Mouse (Mus musculus) urinary bladder, postnatal 25 days (tissue): ENCODE data around the gene Cdhr5.

Source experiments
- DNase-seq: peaks from one replicate; pipeline ENCODE4 v3.0.0; 2022; ENCODE audit warnings: low spot score

Cdhr5 gene

DNA sequence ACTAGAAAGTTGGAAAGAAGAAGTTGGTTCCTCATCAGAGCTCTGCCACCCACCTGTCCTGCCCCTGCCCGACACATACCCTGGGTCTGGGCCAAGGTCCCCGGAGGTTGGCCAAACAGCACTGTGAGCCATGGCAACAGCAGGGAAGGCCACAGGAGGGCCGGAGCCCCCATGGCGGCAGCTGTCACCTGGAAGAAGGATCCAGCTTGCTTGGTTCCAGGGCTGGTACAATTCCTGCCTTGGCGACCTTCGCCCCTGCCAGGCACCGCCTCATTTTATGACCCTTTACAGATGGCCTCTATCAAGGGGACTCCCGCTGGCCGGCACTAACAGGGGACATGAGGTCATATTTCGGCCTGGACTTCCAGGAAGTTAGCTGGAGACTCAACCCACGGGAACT, at the start of gene Cdhr5:
Gene Cdhr5, minus strand, starts transcription at position 241 of the 400 bp plus-strand sequence.
- no peak for DNase-seq

DNA sequence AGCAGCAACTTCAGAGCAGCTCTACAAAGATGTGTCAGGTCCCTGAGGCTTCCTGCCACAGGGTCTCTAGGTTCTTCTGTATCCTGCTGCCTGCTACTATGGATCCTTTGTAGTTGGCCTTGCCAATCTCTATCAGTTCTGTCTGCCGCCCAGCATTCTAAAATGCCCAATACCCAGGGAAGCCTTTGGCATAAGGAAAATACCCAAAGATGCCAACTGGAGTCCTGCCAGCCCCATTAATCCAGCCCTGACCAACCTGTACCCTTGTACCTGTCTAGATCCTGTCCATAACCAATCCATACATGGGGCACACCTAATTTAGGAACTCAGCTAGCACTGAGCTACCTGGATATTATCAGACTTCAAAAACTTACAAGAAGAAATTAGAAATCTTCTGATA, 48.1 kb upstream of the Cdhr5 start:
- no peak for DNase-seq

DNA sequence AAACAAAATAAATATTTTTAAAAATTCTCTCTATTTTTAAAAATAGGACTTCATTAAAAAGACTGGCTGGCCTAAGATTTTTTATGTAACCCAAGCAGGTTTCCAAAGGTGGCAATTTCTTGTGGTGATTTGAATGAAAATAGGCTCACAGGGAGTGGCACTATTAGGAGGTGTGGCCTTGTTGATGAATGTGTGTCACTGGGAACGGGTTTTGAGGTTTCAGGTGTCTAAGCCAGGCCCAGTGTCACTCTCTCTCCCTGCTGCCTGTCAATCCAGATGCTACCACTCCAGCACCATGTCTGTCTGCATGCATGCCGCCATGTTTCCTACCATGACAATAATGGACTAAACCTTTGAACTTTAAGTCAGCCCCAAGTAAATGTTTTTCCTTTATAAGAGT, 42.9 kb upstream of the Cdhr5 start:
- no peak for DNase-seq

DNA sequence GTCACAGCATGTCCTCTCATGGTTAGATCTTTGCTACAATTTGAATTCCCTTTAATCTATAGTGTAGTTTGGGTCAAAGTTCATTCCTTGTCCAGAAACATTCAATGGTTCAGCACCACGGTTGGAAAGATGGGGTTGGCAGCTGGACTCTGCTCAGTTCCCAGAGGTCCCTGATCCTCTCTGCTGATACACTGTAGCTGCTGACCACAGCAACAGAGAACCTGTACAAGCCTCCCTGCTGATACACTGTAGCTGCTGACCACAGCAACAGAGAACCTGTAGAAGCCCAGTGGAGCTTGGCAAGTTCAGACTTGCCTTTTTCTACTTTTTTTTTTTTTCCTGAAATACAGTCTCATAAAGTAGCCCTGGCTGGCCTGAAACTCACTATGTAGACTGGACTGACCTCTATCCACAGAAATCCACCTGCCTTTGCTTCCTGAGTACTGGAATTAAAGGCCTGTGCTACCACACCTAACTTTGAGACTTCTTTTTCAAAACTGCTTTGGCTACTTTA, 41.1 kb upstream of the Cdhr5 start:
- DNase-seq: no peak

DNA sequence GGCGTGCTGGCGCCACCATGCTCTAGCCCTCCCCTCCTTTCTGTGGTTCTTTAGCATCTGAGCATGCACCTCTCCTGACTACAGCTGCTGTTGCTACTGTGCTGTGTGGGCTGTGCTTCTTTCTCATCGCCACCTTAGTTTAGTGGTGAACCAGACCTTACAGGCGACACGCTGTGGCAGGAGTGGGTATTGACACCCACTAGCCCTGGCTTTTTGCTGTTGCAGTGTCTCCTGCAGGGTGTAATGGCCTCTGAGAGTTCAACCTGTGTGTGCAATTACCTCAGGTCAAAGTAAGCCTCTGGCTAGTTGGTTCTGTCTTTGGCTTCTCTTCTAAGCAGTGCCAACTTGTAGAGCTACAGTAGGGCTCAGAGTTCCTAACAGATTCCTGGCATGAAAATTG, 39.4 kb upstream of the Cdhr5 start:
- DNase-seq: no peak

DNA sequence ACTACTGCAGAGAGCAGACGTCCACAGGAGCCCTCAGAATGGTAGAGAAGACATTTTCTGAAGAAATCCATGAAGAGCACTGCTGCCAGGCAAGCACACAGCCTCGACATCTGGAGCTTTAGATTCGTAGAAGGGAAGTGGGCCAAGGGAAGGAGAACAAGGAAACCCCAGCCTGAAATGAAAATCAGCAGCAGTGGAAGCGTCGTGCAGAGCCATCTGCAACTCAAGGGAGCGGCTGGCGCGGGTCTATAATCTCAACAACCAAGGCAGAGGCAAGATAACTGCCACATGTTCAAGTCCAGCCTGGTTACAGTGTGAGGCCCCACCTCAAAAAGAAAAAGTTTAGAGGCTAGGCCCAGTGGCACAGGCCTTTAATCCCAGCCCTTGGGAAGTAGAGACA, 38.5 kb upstream of the Cdhr5 start:
- DNase-seq: no peak

DNA sequence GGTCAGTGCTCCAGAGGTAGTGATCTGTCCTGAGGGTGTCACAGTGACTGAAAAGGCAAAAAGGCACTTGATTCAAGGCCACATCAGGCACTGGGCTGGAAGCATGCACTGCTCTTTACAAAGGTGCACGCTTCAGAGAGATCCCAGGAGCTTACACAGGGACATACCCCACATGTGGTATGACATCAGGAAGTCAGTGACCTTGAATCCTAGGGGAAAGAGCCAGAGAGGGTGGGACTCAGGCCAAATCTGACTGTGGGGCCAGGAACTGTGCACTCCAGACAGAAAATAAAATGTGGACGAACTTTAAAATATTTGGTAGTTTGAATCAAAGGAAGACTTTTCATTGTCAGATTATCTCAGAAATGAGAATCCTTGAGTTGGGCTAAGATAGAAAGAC, 37.8 kb upstream of the Cdhr5 start:
- no peak for DNase-seq

DNA sequence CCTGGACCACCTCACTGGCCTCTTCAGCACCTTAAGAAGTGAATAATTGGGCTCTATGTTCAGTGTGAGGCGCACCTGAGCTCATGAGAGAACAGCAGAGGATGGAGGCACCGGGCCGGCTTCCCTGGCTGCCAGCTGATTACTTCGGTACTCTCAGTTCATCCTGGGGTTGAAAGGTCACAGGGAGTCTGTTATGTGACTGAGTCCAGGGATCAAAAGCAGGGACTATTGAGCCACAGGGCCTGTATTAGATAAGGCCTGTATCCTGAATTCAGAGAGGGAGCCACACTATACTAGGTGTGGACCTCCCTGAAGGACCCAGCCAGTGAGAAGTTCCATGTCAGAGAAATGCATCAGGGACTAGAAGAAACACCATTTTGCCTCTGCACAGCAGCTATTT, 28.0 kb upstream of the Cdhr5 start:
- no peak for DNase-seq

DNA sequence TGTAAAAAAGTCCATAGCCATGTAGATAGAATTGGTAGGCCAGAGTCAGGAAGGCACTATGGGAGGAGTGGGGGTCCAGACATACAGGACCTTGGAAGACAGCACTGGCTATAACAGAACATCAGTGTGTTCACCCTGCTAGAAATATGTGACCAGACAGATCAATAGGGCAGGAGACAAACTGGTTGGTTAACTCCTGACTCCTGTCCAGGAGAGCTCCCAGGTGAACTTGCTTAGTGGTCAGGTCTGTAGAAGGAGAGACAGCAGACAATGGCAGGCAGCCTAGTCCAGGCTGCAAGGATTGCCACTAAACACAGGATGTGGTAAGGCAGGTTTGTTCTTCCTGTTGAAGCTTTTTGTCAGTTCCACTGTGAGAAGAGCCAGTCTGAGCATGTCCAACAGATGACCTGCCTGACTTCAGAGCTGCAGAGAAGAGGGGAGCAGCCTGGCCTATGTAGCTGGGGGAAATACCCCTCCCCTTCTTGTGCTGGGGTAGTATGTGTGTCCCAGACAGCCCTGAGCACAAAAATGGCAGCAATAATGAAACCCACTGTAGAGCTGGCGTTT, 26.2 kb upstream of the Cdhr5 start:
- no peak for DNase-seq

DNA sequence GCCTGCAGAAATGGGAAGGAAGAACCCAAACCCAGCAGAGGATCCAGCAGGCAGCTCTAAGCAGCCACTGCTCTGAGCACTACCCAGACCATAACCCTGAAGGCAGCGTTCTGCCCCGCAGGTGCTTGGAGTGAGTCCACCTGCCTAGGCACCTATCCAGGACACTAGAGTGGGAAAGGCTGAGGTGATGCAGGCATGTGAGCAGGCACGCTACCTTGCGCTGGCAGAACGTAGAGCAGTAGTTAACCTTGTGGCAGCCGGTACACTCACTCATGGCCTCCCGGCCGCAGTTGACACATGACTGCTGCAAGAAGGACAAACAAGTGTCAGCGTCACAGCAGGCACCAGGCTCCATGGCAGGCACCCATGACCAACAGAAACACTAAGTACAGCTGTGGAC, 24.8 kb upstream of the Cdhr5 start:
- no peak for DNase-seq

DNA sequence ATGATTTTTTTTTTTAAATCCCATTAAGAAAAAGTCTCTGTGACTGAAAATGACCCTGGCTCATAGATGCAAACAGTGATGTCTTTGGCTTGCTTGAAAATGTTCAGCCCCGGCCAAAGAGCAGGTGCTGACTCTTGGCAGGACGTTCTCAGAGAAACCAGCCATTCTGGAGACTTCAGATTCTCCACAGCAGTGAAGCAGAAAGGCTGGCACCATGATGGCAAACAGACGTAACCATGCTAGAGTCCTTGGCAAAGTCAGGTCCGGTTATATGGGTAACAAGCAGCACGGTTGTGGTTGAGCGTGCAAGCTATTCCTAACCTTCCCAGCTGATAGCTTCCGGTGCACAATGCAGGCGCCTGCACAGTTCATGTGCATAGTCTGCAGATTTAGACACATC, 22.6 kb upstream of the Cdhr5 start:
- no peak for DNase-seq

DNA sequence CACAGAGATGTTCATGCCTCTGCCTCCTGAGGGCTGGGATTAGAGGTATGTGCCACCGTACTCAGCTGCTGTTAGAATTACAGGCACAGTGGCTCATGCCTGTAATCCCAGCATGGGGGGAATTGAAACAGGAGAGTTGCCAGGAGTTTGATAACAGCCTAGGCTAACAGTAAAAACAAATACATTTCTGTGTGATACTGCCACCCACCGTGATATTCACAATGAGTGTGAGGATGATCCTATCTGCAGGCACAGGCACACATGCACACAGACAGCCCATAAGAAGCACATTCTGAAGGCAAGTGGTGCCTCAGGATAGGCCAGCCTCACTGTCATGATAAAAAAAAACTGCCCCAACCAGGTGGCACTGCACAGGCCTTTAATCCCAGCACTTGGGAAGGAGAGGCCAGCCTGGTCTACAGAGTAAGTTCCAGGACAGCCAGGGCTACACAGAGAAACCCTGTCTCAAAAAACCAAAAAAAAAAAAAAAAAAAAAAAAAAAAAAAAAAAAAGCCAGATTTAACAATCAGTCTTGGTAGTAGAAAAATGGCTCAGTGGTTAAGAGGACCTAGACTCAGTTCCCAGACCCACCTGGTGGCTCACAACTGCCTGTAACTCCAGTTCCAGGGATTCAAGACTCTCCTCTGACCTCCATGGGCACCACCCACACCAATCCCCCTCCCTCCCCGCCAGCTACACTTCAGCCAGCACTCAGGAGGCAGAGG, 21.5 kb upstream of the Cdhr5 start:
- no peak for DNase-seq

DNA sequence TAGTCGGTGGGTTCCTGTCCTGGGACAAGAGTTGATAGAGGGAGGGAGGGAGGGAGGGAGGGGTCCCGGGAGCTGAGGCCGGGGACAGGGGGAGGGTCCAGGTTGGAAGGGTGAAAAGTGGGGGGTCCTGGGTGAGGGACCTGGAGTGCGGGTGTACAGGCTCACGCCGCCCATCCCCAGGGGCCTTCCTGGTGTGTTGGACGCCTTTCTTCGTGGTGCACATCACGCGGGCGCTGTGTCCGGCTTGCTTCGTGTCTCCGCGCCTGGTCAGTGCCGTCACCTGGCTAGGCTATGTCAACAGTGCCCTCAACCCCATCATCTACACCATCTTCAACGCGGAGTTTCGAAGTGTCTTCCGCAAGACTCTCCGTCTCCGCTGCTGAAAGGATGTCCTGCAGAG, 17.9 kb upstream of the Cdhr5 start:
- DNase-seq: no peak

DNA sequence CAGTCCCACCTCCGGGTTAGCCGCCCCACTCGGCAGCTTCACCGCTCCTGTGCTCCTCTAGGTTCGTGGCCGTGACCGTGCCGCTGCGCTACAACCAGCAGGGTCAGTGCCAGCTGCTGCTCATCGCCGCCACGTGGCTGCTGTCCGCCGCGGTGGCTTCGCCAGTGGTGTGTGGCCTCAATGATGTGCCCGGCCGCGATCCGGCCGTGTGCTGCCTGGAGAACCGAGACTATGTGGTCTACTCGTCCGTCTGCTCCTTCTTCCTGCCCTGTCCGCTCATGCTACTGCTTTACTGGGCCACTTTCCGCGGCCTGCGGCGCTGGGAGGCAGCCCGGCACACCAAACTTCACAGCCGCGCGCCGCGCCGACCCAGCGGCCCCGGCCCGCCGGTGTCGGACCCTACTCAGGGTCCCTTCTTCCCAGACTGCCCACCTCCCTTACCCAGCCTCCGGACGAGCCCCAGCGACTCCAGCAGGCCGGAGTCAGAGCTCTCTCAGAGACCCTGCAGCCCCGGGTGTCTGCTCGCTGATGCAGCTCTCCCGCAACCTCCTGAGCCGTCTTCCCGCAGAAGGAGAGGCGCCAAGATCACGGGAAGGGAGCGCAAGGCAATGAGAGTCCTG, 17.4 kb upstream of the Cdhr5 start:
- DNase-seq: no peak

DNA sequence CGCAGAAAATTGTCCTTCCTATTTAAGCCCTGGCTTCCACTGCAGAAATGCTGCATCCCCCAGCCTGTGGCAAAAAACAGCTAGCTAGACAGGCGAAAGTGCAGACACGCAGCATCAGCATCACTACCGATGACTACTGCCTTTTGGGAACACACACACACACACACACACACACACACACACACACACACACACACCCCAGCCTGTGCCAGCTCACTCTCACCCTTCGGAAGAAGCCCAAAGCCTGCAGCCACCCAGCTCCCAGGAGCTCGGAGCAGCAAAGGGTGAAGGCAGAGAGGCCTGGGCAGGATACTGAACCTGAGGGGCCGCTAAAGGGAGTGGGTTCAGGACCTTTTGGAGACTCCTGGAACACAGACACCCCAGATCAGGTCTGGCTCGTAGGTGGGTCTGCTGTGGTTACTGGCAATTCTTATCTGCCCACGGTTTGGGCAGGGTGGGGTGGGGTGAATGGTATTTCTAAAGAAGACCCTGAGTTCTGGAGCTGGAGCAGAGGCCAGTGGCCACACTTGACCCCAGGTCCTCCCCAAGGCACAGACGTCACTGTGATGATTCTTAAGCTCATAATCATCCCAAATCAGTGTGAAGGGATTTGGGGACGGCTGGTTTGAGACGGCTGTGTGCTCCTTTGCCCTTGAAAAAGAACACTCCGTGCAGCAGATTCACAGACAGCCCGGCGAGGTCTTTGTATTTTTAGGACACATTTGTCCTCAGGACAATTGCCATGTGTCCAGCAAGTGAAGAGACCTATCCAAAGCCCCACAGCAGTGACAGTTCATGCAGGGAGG, 16.2 kb upstream of the Cdhr5 start:
- no peak for DNase-seq

DNA sequence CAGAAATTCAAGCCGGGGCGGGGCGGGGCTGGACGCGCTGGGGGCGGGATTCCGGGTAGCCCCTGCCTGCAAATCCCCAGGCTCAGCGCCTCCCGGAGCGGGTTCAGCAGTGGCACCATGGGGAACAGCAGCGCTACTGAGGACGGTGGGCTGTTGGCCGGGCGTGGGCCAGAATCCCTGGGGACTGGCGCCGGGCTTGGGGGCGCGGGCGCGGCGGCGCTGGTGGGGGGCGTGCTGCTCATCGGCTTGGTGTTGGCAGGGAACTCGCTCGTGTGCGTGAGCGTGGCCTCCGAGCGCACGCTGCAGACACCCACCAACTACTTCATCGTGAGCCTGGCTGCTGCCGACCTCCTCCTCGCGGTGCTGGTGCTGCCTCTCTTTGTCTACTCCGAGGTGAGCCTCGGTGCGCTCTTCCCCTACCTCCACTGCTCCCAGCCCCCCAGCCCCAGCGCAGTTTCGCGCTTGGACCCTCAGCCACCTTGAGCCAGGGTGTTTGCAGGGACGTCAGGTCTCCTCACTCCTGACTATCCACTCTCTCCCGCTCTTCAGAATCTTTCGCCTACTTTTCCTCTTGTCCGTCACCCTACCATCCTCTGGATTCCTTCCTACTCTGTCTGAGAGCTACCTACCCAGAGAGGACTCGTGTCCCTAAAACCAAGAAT, 15.5 kb upstream of the Cdhr5 start, which contains the start of gene Drd4:
Gene Drd4, plus strand, starts transcription at position 86 of the 662 bp plus-strand sequence.
- DNase-seq: no peak

DNA sequence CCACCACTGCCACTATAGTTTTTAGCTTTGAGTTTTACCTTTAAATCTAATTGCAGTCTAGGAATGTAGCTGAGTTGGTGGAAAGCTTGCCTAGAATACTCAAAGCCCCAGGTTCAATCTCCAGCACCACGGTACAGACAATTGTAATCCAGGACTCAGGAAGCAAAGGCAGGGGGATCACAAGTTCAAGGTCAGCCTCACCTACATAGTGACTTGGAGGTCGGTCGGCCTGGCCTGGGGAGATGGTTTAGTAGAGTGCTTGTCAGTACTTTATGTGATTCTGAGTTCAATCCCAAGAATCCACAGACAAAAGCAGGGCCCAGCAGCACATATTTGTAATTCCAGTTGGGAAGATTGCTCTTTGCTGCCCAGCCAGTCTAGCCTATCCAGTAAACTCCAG, 11.5 kb upstream of the Cdhr5 start:
- DNase-seq: no peak

DNA sequence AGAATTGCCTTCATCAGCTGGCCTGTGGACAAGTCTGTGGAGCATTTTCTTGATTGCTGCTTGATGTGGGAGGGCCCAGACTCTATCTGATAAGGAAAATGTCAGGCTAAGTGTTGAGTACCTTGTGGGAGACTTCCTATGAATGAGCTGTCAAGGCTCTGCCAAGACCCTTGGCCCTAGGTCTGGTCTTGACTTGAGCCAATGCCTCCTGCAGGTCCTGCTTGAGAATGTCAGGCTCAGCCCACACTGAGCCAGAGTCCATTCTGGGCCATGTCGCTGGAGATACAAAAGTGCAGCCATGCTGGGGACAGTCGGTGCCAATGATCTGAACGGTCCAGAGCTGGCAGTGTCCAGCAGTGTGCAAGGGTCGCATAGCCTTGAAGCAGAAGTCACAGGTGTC, 6.2 kb upstream of the Cdhr5 start:
- DNase-seq: no peak

DNA sequence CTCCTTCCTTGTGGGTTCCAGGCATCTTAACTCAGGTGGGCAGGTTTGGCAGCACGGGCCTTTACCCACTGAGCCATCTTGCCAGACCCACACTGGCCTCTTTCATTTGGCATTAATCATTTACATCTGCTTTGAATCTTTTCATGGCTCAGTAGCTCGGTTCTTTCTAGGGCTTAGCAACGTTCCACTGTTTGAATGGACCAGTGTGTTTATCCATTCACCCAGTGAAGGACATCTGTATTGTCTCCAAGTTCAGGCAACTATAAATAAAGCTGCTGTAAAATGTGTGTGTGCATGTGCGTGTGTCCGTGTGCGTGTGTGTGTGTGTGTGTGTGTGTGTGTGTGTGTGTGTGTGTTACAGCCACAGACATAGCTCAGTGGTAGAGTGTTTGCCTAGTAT, 4.9 kb upstream of the Cdhr5 start:
- DNase-seq: no peak

DNA sequence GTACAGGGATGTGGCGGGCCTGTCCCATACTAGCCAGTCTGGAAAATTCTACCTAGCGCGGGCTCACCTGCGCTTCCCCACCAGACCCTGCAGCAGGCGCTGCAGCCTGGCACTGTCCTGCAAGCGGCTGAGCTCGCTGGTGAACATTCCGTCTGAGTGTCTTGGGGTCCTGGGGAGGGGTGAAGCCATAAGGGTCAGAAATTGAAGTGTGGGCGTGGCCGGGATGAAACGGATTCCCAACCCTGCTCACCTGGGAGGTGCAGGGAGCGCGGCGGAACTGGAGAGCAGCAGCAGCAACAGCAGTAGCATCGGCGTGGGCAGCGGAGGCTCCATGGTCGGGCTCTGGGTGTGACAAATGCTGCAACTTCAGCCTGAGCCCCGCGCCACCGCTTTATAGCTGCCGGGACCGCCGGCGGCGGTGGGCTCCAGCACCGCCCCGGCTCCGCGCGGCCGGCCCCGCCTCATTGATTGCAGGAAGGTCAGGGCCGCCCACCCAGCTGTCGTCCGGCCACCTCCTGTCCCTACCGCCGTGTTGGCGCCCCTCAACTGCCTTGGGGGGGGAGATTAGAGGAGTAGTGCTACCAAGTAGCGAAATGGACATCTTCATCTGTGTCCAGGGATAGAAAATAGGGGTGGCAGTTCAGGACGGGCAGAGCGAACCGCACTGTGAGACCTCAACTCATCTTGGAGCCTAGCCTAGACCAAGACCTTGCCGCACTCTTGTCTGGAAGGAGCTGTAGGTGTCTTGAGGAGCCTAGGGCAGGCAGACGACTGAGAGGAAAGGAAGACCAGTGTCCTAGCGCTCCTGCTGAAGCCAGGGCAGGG, 2.4 kb upstream of the Cdhr5 start, which contains the start of gene Sct:
Gene Sct, minus strand, starts transcription at position 368 of the 825 bp plus-strand sequence.
- DNase-seq: no peak
